Mouse (Mus musculus): ENCODE results near the gene Aox4. TPM values are rescaled to one million over a fixed set of nuclear protein-coding genes. Genes with fewer than 3 reads are reported as not detected.

Gene Aox4
- not detected for total RNA-seq (2023)

DNA sequence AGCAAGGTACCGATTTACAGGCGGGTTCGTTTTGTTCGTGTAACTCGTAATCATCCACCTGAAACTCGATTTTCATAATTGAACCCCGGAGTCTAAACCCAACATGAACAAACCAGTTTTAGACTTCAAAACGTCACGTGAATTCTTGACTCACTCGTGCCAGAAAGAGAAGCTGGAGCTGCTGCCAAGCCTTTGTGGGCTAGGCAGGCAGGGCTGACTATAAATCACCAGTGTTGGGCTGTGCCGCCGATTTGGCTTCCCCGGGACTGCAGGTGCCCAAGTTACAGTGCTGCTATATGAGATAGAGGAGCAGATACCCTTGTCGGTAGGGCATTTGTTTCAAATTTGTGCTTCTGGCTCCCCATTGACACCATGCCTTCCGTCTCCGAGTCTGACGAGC lies at the start of gene Aox4:
Aox4 (plus strand) TSS at position 195 of the 400 bp plus-strand sequence.

DNA sequence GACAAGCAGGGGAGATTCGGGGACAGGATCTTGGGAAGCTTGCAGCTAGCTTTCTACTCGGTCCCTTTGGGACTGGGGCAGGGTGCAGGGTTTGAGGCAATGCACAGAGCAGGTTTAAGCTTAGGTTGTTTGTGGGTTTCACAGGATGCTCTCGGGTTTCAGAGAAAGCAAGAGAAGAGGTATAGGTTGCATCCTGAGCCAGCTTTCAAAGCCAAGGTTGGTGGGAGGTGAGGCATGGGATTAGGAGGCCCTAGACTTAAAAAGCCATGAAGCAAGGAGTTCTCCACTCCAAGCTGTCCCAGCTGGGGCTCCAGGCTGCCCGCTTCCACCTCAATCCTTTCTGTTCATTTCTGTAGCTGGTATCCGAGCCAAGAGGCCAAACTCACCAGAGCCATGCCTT lies 67.8 kb downstream of the Aox4 start, which contains the start of gene Aox2:
Aox2 (plus strand) TSS at position 301 of the 400 bp plus-strand sequence.

Other genes starting within 250 kb of the Aox4 start
- gene Sgo2a, start 214.4 kb upstream of the Aox4 start, total RNA-seq (2023), result 0.67 TPM
- 61.7 TPM for gene Kctd18, start 191.4 kb upstream of the Aox4 start, total RNA-seq (2023)
- not detected for gene Aox1, start 180.5 kb upstream of the Aox4 start, total RNA-seq (2023)
- gene Aox3, start 97.3 kb upstream of the Aox4 start, total RNA-seq (2023), result not detected
- gene Aox2, start 67.9 kb downstream of the Aox4 start, total RNA-seq (2023), result 0.47 TPM
- 192 TPM for gene Bzw1, start 182.5 kb downstream of the Aox4 start, total RNA-seq (2023)
- gene Clk1, start 213.7 kb downstream of the Aox4 start, total RNA-seq (2023), result 1,780 TPM
- 38.0 TPM for gene Nif3l1, start 234.8 kb downstream of the Aox4 start, total RNA-seq (2023)
- 25.1 TPM for gene Ppil3, start 235.1 kb downstream of the Aox4 start, total RNA-seq (2023)

Measured in CD4-positive naive resting alpha-beta T cell, adult 76 days (primary cell).